Mouse (Mus musculus) lung, adult 2 months (tissue): ENCODE results near the gene Nfasc.

ENCODE experiments used
- CTCF ChIP-seq: fragments of 200-500 bp; IDR thresholded peaks from 2 replicates; pipeline ENCODE4 v1.5.1; 2011; ENCODE audit warnings: mild to moderate bottlenecking, low read length, control low read depth; ENCODE audit not compliant: insufficient read depth
- POLR2A ChIP-seq: fragments of 200-500 bp; IDR thresholded peaks from 2 replicates; pipeline ENCODE4 v1.6.1; 2011; ENCODE audit warnings: low read depth, mild to moderate bottlenecking, control low read depth, low read length, borderline replicate concordance; ENCODE audit errors: extremely low read depth

- TF ChIP-seq POLR2A (no peak), CTCF (no peak)
Measured at GRCm38 (mm10) chr1:132519734-132520133, 221.9 kb downstream of the Nfasc start.
